Mouse (Mus musculus) frontal cortex, postnatal 14 days (tissue): ENCODE data around the gene Ndufa6.
"Not testable (repeated sequence)": the region's sequence is repeated elsewhere in the genome, so short reads cannot be mapped to it uniquely, and the experiment has no call there.

Source experiments
- DNase-seq, 2 experiments: peaks; one replicate each; pipeline ENCODE4 v3.0.0; 2022; ENCODE audit warnings: low spot score in 2 of 2

The Ndufa6 gene

GRCm38 (mm10) chr15:82368146-82368545 is 14.0 kb upstream of the Ndufa6 start:
- no peak for DNase-seq

GRCm38 (mm10) chr15:82364561-82364960 is 10.4 kb upstream of the Ndufa6 start:
- DNase-seq = not testable (repeated sequence)

- not testable (repeated sequence) for DNase-seq
These were observed 9.7 kb upstream of the Ndufa6 start for GRCm38 (mm10) chr15:82363801-82364200.

- no peak for DNase-seq
These were observed 8.1 kb upstream of the Ndufa6 start for GRCm38 (mm10) chr15:82362234-82362633.

GRCm38 (mm10) chr15:82361459-82362018 is 7.4 kb upstream of the Ndufa6 start:
- DNase-seq = no peak

- DNase-seq = no peak
These were observed 4.5 kb upstream of the Ndufa6 start for GRCm38 (mm10) chr15:82358431-82359260.

GRCm38 (mm10) chr15:82353745-82354113 is 393 bp downstream of the Ndufa6 start:
- no peak for DNase-seq

GRCm38 (mm10) chr15:82353078-82353744 is 911 bp downstream of the Ndufa6 start:
- no peak for DNase-seq

GRCm38 (mm10) chr15:82351480-82351879 is 2.6 kb downstream of the Ndufa6 start:
- no peak for DNase-seq

GRCm38 (mm10) chr15:82350349-82350748 is 3.8 kb downstream of the Ndufa6 start:
- no peak for DNase-seq

GRCm38 (mm10) chr15:82348999-82349341 is 5.2 kb downstream of the Ndufa6 start:
- DNase-seq = no peak

- no peak for DNase-seq
These were observed 5.7 kb downstream of the Ndufa6 start for GRCm38 (mm10) chr15:82348258-82348998.

GRCm38 (mm10) chr15:82347852-82348251 is 6.3 kb downstream of the Ndufa6 start:
- no peak for DNase-seq

GRCm38 (mm10) chr15:82347303-82347676 is 6.8 kb downstream of the Ndufa6 start:
- no peak for DNase-seq

GRCm38 (mm10) chr15:82346580-82347302 is 7.4 kb downstream of the Ndufa6 start:
- DNase-seq = no peak

GRCm38 (mm10) chr15:82345820-82346470 is 8.2 kb downstream of the Ndufa6 start:
- peak; percentile 97 for DNase-seq

- no peak for DNase-seq
These were observed 9.2 kb downstream of the Ndufa6 start for GRCm38 (mm10) chr15:82344971-82345370.

GRCm38 (mm10) chr15:82343368-82344287 is 10.5 kb downstream of the Ndufa6 start:
- DNase-seq = no peak

GRCm38 (mm10) chr15:82342543-82342935 is 11.6 kb downstream of the Ndufa6 start:
- no peak for DNase-seq
